Mouse (Mus musculus): ENCODE measurements around the gene Gm28230.

DNA sequence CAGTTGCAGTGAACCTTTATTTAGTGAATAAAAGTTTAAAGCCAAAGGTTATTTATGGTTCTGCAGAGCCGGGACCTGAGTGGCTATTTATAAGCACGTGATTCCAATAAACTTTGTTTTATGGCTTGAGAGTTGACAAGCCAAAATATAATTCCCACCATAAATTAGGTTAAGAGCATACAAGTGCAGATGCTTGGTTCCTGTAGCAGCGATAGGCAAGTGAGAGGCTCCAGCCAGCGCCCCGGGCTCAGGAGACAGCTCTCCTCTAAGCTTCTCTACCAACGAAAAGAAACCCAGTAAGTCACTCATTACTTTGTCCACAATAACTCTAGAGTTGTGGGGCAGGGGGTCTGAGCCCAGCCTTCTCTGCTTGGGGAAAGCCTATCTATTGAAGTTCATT lies 4.6 kb upstream of the Gm28230 start:
- TF ChIP-seq POLR2A (IDR thresholded peaks at IDR 0.05; ENCODE audit: low read depth, low read length) (no peak), JUND (conservative IDR thresholded peaks at IDR 0.05; ENCODE audit: low read depth, low read length) (no peak), E2F4 (IDR thresholded peaks at IDR 0.05; ENCODE audit: insufficient replicate concordance, low read depth, low read length) (no peak), CTCF (conservative IDR thresholded peaks at IDR 0.05 in 1 of 2, IDR thresholded peaks at IDR 0.05 in 1 of 2; ENCODE audit: low read depth in 2 of 2, low read length in 2 of 2) (no peak), TBP (conservative IDR thresholded peaks at IDR 0.05; ENCODE audit: low read depth, low read length) (no peak), TCF12 (IDR thresholded peaks at IDR 0.05; ENCODE audit: low read depth, low read length) (no peak), NRF1 (IDR thresholded peaks at IDR 0.05; ENCODE audit: low read depth, low read length) (no peak), CHD1 (IDR thresholded peaks at IDR 0.05; ENCODE audit: low read depth, low read length) (no peak), EP300 (IDR thresholded peaks at IDR 0.05; ENCODE audit: low read length) (no peak)
